Mouse (Mus musculus): ENCODE data around the gene Haus2.

The Haus2 gene

GRCm38 (mm10) chr2:120670253-120670652, 61.1 kb downstream of the Haus2 start:
- peak; percentile 33 for DNase-seq

Data from heart, adult 11 months (tissue).